Mouse (Mus musculus) heart, embryonic 12.5 days (tissue): ENCODE data around the gene Taf10. TPM values are rescaled to one million over a fixed set of nuclear protein-coding genes. Genes with fewer than 3 reads are reported as not detected.
A peak's percentile ranks its signal among the peaks of the same experiment; 100 is the strongest.
"Not testable (repeated sequence)": the region's sequence is repeated elsewhere in the genome, so short reads cannot be mapped to it uniquely, and the experiment has no call there.

Source experiments
- ATAC-seq: fragments of 200-750 bp; cut with Nextera tagmentation; 2 replicates; pipeline ENCODE4 v1.8.0; 2017; ENCODE audit warnings: moderate TSS enrichment, moderate library complexity; ENCODE audit not compliant: insufficient number of reproducible peaks, low FRiP score
- H3K27ac ChIP-seq: fragments of 300-500 bp; sonication (generic); 2 replicates; pipeline ENCODE4 v1.5.1; 2016; ENCODE audit warnings: mild to moderate bottlenecking, moderate library complexity; ENCODE audit not compliant: poor library complexity, severe bottlenecking
- H3K27me3 ChIP-seq: fragments of 300-500 bp; sonication (generic); replicated peaks from 2 replicates; pipeline ENCODE4 v1.6.1; 2016; ENCODE audit warnings: mild to moderate bottlenecking, moderate library complexity
- H3K36me3 ChIP-seq: fragments of 300-500 bp; sonication (generic); 2 replicates; pipeline ENCODE4 v1.6.1; 2016; ENCODE audit warnings: mild to moderate bottlenecking, moderate library complexity
- H3K4me1 ChIP-seq: fragments of 300-500 bp; sonication (generic); replicated peaks from 2 replicates; pipeline ENCODE4 v1.6.1; 2016; ENCODE audit warnings: mild to moderate bottlenecking
- H3K4me2 ChIP-seq: fragments of 300-500 bp; sonication (generic); 2 replicates; pipeline ENCODE4 v1.6.1; 2016; ENCODE audit warnings: mild to moderate bottlenecking, moderate library complexity
- H3K4me3 ChIP-seq: fragments of 300-500 bp; sonication (generic); 2 replicates; pipeline ENCODE4 v1.5.1; 2016; ENCODE audit warnings: mild to moderate bottlenecking
- H3K9ac ChIP-seq: fragments of 300-500 bp; sonication (generic); 2 replicates; pipeline ENCODE4 v1.6.1; 2016; ENCODE audit warnings: mild to moderate bottlenecking, moderate library complexity
- H3K9me3 ChIP-seq: fragments of 300-500 bp; sonication (generic); replicated peaks from 2 replicates; pipeline ENCODE4 v1.6.1; 2016; ENCODE audit warnings: mild to moderate bottlenecking, moderate library complexity
- WGBS: fragments of 180-500 bp; shearing (Covaris S2); methylation state at CpG from one replicate; pipeline ENCODE4 v1.1.7; 2016; 5-methylcytosine and 5-hydroxymethylcytosine counted together
- polyA plus RNA-seq: library from polyadenylated mRNA; unstranded; fragments of >200 nt; fragmentation: Nextera tagmentation; extraction: Ambion mirVana; gene quantifications from 2 replicates; pipeline ENCODE4 v1.2.1, GENCODE M21; 2016

Taf10 gene
- polyA plus RNA-seq, 1 experiment from 2014 or later = 160 TPM

DNA sequence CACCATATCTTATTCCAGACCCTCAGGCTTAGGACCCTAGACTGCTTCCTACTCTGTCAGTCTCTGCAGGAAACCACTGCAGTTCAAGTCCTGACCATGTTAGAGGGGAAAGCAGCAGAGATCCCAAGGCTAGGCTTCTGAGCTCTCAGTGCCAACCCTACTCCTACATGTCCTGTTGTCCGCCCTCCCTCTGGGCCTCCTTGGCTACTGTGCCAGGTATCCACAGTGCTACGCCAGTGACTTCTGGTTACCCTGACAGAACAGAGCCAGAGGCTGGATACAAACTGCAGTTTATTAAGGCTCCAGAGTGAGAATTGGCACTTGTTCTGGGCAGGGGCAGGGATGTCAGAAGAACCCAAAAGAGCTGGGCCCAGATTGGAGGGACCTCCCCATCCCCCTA lies 8.6 kb upstream of the Taf10 start:
- ATAC-seq = peak; percentile 3; the same call in 1 of the 2 replicates
- Histone ChIP-seq H3K9me3 (no peaks in the 10 kb centered on the region), H3K36me3 (peaks cover 65% of the 10 kb centered on the region)

DNA sequence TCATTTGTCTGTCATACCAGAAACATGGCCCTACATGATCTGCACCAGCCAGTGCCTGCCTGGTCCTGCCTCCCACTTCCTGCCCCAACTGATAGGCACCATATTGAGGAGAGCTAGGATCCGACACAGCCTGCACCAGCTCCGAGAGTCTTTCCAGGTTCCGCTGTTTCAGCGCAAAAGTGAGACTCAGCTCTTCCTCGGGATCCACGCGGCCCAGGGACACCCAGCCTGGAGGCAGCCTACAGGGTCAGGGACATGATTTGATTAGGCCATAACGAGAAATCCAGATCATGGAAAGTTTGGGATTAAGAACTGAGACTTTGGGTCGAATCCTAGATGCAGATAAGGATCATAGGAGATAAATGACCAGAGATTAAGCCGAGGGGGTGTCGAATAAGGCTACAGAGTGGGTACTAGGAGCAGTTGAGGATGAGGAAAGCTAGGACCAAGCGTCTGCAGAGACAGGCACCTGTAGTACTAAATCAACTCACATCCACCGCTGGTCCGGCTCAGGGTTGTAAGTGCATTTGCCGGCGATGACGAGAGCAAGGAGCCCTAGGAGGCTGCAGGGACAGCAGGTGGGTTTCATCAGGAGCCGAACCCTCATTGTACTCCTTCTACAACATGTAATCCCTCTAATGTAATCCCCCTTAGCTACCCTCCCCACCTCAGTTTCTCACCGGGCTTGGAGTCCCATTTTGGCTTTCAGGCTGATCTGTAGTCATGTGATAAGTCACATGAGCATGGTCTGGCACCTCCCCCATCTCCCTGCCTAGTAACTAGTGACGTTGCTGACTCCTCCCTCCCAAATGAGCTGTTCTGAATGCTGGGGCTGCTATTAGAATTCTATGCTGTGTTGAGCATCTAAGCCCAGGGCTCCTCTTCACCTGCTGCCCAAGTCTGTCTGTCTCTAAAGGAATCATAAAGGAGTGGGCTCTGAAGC lies 7.6 kb upstream of the Taf10 start, which contains the start of gene Tpp1:
Tpp1 (minus strand) TSS at position 745 of the 943 bp plus-strand sequence.
- Histone ChIP-seq H3K36me3 (peaks cover 65% of the 10 kb centered on the region), H3K4me3 (peak within 1 kb of the TSS; percentile 77), H3K27me3 (no peaks in the 10 kb centered on the region), H3K27ac (0 out of 2 replicates have a peak within 1 kb of the TSS, but pooled peaks have one; percentile 6), H3K9me3 (no peaks in the 10 kb centered on the region), H3K4me1 (peaks cover 10% of the 10 kb centered on the region), H3K4me2 (peak within 1 kb of the TSS; percentile 86), H3K9ac (peak within 1 kb of the TSS; percentile 89)
- 16% methylated on average over 20 of the region's 20 CpGs for WGBS
- ATAC-seq = peak; percentile 93

More for the DNA sequence above, 8.6 kb upstream of the Taf10 start:
- no peaks in the 10 kb centered on the region for H3K27me3 ChIP-seq
- H3K4me2 ChIP-seq = no peak overlapping the region
- no peak overlapping the region for H3K27ac ChIP-seq
- H3K4me3 ChIP-seq = no peak overlapping the region
- H3K4me1 ChIP-seq = peaks cover 10% of the 10 kb centered on the region
- WGBS = 76% methylated on average over 2 of the region's 2 CpGs
- H3K9ac ChIP-seq = no peak overlapping the region

DNA sequence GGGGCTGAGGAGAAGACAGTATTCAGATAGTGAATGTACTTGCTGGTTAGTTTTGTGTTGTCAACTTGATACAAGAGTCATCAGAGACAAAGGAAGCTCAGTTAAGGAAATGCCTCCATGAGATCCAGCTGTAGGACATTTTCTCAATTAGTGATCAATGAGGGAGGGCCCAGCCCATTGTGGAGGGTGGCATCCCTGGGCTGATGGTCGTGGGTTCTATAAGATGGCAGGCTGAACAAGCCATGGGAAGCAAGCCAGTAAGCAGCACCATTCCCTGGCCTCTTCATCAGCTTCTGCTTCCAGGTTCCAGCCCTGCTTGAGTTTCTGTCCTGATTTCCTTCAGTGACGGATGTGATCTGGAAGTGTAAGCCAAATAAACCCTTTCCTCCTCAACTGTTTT lies 3.6 kb upstream of the Taf10 start:
- no peak for ATAC-seq
- 75% methylated on average over 2 of the region's 2 CpGs for WGBS
- Histone ChIP-seq H3K27ac (no peak overlapping the region), H3K9me3 (no peaks in the 10 kb centered on the region), H3K9ac (no peak overlapping the region), H3K27me3 (no peaks in the 10 kb centered on the region), H3K4me3 (no peak overlapping the region), H3K4me2 (no peak overlapping the region), H3K4me1 (peaks cover 18% of the 10 kb centered on the region), H3K36me3 (peaks cover 47% of the 10 kb centered on the region)

DNA sequence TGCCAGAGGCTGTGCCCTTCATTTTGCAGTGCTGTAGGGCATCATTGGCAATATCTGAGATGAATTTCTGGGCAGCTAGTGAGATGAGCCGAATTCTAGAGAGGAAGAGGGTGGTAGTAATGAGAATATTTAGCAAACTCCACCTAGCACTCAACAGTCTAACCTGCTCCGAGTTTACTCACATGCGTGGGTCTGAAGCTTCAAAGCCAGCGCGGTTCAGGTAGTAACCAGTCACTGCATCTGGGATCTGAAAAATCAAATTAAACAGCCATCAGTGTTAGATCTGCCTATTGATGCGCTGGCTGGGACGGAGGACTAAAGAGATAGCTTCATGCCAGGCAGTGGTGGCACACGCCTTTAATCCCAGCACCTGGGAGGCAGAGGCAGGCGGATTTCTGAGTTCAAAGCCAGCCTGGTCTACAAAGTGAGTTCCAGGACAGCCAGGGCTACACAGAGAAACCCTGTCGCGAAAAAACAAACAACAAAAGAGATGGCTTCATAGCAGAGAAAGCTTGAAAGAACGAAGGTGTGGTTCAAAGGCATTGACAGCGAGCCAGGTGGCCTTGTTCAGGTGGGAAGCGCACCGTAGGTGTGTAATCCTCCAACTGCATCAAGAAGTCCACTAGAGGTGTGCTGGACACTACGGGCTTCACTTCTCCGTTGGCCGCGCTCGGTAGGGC lies 775 bp downstream of the Taf10 start:
- Histone ChIP-seq H3K4me1 (peaks cover 30% of the 10 kb centered on the region), H3K9ac (peak overlapping the region; percentile 98), H3K4me2 (peak overlapping the region; percentile 92), H3K36me3 (peaks cover 60% of the 10 kb centered on the region), H3K4me3 (peak overlapping the region; percentile 94), H3K27ac (peak overlapping the region; percentile 79)
- H3K9me3 ChIP-seq, ATAC-seq, H3K27me3 ChIP-seq: not testable (repeated sequence)
- WGBS = 33% methylated on average over 20 of the region's 20 CpGs

DNA sequence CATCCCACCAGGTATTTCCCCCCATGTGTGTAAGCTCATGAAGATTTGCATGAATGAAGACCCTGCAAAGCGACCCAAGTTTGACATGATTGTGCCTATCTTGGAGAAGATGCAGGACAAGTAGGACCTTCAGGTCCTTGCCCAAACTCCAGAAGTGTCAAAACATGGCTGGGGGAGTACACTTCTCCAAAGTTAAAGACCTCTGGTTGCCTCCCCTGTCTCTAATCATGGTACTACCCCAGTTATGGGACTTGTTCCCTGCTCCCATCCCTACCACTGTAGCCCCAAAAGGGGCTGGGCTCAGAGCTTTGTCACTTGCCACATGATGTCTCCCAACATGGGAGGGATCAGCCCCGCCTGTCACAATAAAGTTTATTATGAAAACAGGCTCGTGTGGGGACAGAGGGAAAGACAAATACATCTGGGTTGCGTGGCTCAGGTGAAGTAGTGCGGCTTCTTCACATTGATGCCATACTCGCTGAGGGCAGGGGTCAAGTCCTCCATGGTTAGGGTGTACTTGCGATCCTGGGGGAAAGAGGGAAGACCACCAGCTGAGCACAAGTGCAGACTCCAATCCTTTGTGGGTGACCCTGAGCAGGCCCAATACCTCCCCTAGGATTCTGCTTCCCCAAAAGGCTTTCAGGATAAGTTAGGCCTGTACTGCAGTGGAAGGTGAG lies 1.5 kb downstream of the Taf10 start:
- not testable (repeated sequence) for H3K9me3 ChIP-seq, ATAC-seq, H3K9ac ChIP-seq, H3K4me3 ChIP-seq, H3K27me3 ChIP-seq
- Histone ChIP-seq H3K36me3 (peaks cover 53% of the 10 kb centered on the region), H3K4me1 (peaks cover 35% of the 10 kb centered on the region), H3K27ac (0 out of 2 replicates have a peak overlapping the region, but pooled peaks have one; percentile 17), H3K4me2 (peak overlapping the region; percentile 92)
- WGBS = 80% methylated on average over 7 of the region's 7 CpGs

DNA sequence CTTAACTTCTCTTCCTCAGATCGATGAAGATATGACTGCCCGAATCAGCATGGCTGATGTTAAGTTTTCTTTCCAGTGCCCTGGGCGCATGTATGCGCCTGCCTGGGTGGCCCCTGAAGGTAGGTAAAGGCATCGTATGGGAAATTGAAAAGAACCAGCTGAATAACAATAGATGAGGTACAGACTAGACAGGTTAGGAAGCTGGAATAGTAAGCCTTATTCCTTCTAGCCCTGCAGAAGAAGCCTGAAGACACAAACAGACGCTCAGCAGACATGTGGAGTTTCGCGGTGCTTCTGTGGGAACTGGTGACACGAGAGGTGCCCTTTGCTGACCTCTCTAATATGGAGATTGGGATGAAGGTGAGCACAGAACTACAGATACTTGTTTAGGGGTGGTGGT lies 2.2 kb downstream of the Taf10 start:
- no peak overlapping the region for H3K4me3 ChIP-seq
- no peak overlapping the region for H3K9ac ChIP-seq
- H3K27ac ChIP-seq = no peak overlapping the region
- peaks cover 47% of the 10 kb centered on the region for H3K36me3 ChIP-seq
- no peaks in the 10 kb centered on the region for H3K27me3 ChIP-seq
- no peak for ATAC-seq
- H3K9me3 ChIP-seq = no peaks in the 10 kb centered on the region
- peaks cover 37% of the 10 kb centered on the region for H3K4me1 ChIP-seq
- 88% methylated on average over 9 of the region's 9 CpGs for WGBS
- H3K4me2 ChIP-seq = no peak overlapping the region

DNA sequence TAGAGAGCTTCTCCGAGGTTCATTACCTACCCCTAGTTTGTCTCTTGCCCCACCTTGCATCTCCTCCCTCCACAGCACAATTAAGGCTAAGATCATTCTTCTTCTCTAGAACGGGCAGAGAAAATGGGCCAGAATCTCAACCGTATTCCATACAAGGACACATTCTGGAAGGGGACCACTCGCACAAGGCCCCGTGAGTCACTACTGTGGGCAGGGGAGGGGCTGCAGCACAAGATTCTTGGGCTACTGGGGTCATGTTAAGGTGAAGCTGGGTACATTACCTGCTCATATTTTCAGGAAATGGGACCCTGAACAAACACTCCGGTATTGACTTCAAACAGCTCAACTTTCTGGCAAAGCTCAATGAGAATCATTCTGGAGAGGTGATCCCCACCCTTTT lies 3.3 kb downstream of the Taf10 start:
- ATAC-seq = no peak
- no peak overlapping the region for H3K4me2 ChIP-seq
- peaks cover 37% of the 10 kb centered on the region for H3K36me3 ChIP-seq
- H3K27ac ChIP-seq = no peak overlapping the region
- H3K9ac ChIP-seq = no peak overlapping the region
- 83% methylated on average over 6 of the region's 6 CpGs for WGBS
- H3K9me3 ChIP-seq = no peaks in the 10 kb centered on the region
- H3K4me1 ChIP-seq = peaks cover 37% of the 10 kb centered on the region
- no peak overlapping the region for H3K4me3 ChIP-seq
- no peaks in the 10 kb centered on the region for H3K27me3 ChIP-seq

DNA sequence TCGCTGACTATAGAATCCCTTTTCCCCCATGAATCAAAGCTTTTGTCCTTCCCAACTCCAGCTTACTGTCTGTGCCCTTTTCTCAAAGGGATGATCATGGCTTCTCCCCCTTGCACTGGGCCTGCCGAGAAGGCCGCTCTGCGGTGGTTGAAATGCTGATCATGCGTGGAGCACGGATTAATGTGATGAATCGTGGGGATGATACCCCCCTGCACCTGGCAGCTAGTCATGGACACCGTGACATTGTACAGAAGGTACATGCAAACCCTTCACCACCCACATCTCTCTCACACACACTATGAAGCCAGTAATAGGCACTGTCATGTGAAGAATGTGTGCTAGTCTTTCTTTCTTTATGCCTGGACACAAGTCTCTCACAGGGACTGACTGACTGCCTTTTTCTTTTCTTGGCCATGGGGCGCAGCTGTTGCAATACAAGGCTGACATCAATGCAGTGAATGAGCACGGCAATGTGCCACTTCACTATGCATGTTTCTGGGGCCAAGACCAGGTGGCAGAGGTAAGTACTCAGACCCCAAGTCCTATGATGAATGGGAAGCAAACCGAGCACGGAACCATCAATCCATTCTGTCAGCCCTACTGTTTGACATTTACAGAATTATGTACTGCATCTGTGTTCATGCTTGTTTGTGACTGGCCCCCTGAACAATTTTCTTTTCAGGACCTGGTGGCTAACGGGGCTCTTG lies 3.9 kb downstream of the Taf10 start:
- H3K4me1 ChIP-seq = peaks cover 38% of the 10 kb centered on the region
- peak overlapping the region; percentile 99 for H3K27ac ChIP-seq
- no peak overlapping the region for H3K4me3 ChIP-seq
- peaks cover 37% of the 10 kb centered on the region for H3K36me3 ChIP-seq
- H3K9me3 ChIP-seq = no peaks in the 10 kb centered on the region
- H3K4me2 ChIP-seq = no peak overlapping the region
- 93% methylated on average over 13 of the region's 13 CpGs for WGBS
- peak overlapping the region; percentile 40; the same call in 1 of the 2 replicates for H3K9ac ChIP-seq
- H3K27me3 ChIP-seq = no peaks in the 10 kb centered on the region
- no peak for ATAC-seq

DNA sequence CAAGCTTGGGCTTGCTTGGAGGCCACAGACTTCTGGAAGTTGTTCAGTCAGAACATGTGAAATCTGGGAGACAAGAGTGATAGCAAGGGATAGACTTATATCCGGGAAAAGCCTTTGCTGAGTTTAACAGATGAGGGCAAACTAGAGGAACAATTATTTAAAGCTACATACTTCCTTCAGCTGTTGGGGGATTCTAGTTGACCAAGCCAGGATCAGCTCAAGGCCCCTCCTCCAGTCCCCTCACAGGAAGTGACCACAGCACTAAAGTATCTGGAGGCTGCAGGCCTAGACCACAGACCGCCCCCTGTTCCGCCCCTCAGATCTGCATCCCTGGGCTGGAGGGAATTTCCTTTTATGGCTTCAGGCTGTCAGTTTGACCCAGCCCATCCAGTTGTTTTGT lies 5.2 kb downstream of the Taf10 start:
- peak; percentile 70 for ATAC-seq
- peaks cover 43% of the 10 kb centered on the region for H3K4me1 ChIP-seq
- peak overlapping the region; percentile 94 for H3K4me3 ChIP-seq
- peak overlapping the region; percentile 73 for H3K4me2 ChIP-seq
- WGBS = 8% methylated on average over 3 of the region's 3 CpGs
- H3K9ac ChIP-seq = peak overlapping the region; percentile 69
- H3K9me3 ChIP-seq = no peaks in the 10 kb centered on the region
- H3K27me3 ChIP-seq = no peaks in the 10 kb centered on the region
- peaks cover 44% of the 10 kb centered on the region for H3K36me3 ChIP-seq
- peak overlapping the region; percentile 99 for H3K27ac ChIP-seq

DNA sequence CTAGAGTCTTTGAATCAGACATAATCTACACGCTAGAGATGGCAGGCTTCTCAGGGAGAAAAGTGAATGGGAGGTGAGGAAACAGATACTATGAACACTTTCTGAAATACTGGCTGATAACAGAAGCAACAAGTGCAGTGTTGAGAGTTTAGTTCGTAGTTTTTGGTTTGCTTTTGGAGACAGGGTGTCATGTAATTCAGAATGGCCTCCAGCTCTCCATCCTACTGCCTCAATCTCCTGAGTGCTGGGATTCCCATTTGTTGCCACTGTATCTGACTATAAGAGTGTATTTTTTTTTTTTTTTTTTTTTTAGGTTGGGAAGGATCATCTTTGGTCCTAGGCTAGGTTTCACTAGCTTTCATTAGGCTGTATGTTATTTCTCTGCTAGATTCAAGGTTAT lies 5.9 kb downstream of the Taf10 start:
- H3K9ac ChIP-seq = peak overlapping the region; percentile 63
- peak overlapping the region; percentile 99 for H3K27ac ChIP-seq
- WGBS = 45% methylated on average over 2 of the region's 2 CpGs
- H3K4me2 ChIP-seq = peak overlapping the region; percentile 73
- no peaks in the 10 kb centered on the region for H3K9me3 ChIP-seq
- peaks cover 51% of the 10 kb centered on the region for H3K36me3 ChIP-seq
- H3K4me1 ChIP-seq = peaks cover 40% of the 10 kb centered on the region
- H3K4me3 ChIP-seq = peak overlapping the region; percentile 94
- no peaks in the 10 kb centered on the region for H3K27me3 ChIP-seq
- ATAC-seq = no peak
